Mouse (Mus musculus) heart, postnatal 4 days (tissue): Measurements from ENCODE around the gene Zfp653. TPM values are rescaled to one million over a fixed set of nuclear protein-coding genes. Genes with fewer than 3 reads are reported as not detected.
"Not testable (repeated sequence)": the region's sequence is repeated elsewhere in the genome, so short reads cannot be mapped to it uniquely, and the experiment has no call there.

Source experiments
- DNase-seq: peaks from one replicate; pipeline ENCODE4 v3.0.0; 2021
- total RNA-seq, 2 experiments: library from RNA; stranded (reverse); gene quantifications; 2 replicates each; pipeline ENCODE4 v1.2.3; 2021

Zfp653 gene
- 1 to 10 TPM; 8.4 to 9.0 TPM for total RNA-seq

DNA sequence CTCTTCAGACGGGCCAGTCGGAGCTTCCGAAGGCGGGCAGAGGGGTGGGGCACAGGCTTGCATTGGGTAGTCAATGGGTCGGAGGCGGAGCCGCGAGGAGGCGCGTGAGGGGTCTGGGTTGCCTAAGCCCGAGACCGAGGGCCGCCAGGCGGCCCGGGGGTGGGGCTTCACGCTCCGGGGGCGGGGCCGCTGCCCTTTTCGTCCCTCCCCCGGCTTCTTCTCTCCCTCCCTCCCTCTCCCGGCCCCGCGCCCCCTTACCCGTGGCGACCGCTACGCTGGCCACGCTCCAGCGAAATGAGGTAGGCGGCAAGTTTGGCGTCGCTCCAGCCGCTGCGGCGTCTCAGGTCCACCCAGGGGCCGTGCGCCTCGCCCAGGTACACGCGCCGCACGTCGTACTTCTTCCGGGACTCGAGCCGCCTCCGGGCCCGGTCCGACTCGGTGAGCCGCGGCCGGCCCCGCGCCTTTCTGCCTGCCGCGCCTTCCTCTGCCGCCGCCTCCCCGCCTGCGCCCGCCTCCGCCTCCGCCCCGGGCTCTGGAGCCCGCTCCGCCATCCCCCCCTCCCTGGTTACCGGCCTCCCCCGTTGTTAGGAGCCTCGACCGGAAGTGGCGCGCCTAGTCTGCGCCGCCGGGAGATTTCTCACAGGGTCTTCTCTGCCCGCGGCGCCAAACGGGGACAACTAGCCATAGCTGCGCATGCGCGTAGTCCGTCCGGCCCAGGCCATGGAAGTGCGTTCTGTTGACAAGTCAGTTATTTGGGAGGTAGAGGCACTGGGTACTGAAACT, at the start of gene Zfp653, which contains the start of gene Gm49318:
Zfp653 (minus strand) TSS at position 586 of the 783 bp plus-strand sequence.
Gm49318 (minus strand) TSS at position 469 of the 783 bp plus-strand sequence.
- DNase-seq, result peak; percentile 98

DNA sequence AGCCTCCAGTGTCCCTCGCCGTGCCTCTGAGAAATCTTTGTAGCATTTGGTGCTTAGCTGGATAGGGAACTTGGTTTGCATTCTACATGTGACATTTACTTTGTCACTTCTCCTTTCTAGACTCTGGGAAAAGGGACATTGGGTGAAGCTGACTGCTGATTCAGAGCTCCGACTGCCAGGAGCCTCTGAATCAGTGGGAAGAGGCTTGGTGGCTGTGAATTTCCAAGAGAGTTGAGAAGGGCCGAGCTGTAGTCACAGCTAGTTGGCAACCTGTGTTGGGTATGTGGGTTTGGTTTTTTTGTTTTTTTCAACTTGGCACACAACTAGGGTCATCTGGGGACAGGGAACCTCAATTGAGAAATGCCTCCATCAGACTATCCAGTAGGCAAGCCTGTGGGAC, 48.4 kb upstream of the Zfp653 start:
- DNase-seq, result no peak

DNA sequence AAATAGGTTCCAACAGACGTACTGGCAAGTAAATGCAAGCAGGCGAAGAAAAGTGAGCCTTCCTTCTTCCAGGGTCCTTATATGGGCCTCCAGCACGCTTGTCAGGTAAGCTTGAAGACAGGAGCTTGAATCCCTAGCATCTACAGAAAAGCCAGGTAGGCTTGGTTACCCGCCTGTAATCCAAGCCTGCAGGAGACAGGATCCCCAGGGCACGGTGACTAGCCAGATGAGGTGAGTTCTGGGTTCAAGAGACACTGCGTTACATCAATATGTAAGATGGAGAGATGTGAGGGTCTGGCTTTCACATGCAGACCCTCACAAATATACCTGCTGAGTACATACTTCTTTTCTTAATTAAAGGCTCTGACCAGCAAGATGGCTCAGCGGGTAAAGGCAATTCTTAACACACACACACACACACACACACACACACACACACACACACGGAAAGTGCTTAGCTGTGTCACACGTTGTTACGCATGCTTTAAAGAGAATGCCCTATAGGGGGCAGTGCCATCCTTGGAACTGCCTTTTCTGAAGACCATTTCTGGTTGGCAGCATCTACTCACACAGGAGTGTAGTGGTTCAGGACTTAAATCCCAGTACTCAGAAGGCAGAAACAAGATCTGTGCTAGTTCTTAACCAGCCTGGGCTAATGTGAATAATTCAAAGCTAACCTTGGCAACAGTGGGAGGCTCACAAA, 46.7 kb upstream of the Zfp653 start:
- DNase-seq, result peak; percentile 55

DNA sequence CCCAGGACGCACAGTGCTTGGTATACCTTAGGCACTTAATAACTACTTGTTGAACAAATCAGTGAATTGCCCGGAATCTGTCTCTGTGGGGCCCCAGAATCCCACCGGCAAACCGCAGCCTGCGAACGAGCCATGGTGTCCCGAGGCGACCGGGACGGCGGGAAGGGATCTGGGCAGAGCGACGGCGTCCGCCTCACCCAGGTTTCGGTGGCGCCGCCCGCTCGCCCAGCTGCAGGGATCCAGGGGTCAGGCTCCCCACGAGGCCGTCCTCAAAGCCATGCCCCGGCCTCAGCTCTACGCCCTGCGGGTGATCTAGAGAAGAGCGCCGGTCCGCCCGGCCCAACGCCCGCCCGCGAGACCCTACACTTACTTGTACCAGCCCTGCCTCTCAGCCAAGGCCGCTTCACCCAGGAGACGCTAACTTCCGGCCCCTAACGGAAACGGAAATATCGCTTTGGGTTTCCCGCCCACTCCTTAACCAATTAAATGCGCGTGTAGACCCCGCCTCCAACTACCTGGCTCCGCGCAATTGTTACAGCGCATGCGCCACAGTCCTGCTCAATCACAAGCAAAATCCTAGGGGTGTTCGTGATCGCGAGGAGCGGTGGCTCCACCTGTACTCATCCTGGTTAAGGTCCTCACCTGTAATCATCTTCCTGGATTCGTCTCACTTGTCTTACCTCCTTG, 45.7 kb upstream of the Zfp653 start, which contains the start of gene Elof1:
Elof1 (minus strand) TSS at position 433 of the 687 bp plus-strand sequence.
- DNase-seq, result peak; percentile 92

DNA sequence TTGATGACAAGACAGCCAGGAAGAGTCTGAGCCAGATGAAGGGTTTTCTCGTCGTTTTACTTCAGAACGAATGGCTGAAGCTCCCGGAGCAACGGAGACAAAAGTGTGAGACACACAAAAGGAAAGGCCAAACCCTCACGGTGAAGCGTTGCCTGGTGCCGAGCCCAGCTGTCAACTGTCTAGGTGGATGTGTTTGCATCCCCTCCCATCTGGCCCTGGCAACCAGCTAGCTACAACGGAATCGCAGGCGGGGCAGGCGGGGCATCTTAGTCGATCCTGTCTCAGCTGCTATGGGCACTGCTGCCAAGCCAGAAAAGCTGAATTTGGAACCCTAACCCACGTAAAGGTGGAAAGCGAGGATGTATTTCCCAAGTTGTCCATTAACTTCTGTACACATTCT, 44.9 kb upstream of the Zfp653 start:
- DNase-seq, result no peak

DNA sequence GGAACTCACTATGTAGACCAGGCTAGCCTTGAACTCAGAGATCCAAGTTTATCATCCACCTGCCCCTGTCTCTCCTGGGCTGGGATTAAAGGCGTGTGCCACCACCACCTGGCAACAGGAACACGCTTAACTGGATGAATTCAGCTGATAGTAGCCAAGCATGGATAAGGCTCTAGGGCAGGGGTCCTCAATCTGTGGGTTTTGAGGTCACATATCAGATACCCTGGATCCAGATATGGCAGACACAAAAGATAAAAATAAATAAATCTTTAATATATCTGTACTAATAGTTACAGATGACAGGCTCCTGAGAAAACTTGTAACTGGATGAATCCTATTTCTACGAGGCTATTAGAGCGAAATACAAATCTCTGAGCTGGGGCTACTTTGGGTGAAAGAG, 44.5 kb upstream of the Zfp653 start:
- no peak for DNase-seq

DNA sequence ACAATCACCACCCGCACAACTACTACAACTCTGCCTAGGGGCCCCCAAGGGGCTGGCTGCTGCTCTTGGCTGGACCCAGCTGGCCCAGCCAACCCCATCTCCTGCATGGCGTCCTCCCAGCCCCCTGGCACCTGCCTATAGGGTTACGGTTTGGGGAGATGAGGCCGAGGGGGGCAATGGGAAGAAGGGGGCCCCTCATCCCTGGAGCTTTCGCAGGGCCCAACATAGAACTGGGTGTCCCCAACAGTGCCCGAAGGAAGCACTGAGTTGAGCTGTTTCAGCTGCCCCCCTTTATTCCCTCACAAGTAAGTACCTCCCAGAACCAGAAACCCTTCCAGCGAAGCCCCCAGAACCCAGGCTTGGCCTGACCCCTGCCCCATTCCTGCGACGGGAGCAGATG, 37.0 kb upstream of the Zfp653 start:
- DNase-seq, result no peak

DNA sequence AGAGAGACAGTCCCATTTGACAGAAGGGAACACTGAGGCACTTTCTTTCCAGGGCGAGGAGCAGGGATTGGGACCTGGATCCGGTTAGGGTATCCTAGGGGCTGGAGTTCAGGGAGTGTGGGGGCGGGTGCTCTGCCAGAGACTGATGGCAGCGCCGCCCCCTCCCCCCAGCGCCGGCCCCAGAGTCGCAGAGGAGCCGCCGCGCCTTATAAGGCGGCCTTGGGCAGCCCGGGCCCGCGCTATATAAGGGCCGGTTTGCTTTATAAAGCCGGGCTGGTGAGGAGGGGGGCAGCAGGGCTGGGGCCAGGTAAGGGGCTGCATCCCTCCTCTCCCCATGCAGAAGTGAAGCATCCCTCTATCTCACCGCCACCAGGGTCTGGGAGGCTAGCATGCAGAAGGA, 28.7 kb upstream of the Zfp653 start:
- peak; percentile 26 for DNase-seq

DNA sequence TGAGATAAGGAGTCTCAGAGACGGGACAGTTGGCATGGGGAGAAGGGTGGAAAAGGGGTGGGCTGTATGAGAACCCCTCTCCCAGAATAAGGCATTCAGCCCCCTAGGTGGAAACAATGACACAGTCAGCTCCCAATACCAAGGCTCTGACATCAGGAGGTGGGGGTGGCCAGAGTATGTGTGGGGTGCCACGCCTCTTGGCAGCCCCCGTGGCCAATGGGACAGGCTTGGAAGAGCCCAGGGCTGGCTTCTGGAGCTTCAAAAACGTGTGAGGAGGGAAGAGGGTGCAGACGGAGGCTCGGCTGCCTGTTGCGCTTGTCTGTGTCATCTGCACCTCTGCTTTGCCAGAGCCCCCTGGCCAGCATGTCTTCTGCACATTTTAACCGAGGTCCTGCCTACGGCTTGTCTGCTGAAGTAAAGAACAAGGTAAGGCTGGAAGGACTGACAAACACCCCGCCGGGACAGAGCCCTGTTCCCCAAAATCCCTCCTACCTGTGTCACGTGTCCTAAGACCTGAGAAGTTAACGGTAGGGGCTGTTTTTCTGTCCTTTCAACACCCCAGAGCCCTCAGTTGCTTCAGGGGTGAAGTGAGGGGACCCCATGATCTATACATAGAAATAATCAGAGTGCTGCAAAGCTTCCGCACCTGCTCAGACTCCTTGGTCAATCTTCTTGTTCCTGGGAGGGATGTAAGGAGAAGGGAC, 28.0 kb upstream of the Zfp653 start, which contains the start of gene Cnn1:
Cnn1 (plus strand) TSS at position 224 of the 704 bp plus-strand sequence.
- peak; percentile 67 for DNase-seq

DNA sequence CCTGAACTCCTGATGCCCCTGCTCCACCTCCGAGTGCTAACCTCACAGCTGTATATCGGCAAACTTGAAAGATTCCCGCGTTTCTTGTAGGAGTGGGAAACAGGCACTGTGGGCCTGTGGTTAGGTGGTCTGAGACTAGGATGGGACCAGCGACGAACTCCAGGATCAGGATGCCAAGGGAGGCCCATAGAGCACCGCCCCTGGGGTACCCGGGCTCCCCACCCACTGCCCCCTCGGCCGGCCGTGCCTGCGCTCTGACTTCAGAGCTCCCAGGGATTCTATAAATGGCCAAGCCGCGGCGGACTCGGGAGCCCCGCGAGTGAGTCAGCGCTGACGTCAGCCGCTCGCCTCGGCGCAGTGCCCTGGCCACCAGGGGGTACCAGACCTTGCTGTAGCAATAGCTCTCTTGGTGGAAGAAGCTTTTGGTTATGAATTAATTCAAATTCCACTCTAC, 24.7 kb upstream of the Zfp653 start:
- peak; percentile 95 for DNase-seq

DNA sequence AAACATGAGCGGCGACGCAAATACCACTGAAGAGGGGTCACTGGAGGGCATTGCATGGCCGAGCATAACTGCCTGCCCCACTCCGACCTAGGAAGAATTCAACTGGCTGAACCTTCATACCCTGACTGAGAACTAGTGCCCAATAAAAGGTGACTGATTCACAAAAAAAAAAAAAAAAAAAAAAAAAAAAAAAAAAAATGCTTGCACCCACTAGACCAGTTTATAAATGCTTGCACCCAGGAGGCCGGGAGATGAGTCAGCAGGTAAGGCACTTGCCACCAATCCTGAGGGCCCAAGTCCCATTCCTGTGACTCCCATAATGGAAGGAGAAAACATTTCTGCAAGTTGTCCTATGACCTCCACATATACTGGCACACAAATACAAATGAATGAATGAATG, 21.6 kb upstream of the Zfp653 start:
- no peak for DNase-seq

DNA sequence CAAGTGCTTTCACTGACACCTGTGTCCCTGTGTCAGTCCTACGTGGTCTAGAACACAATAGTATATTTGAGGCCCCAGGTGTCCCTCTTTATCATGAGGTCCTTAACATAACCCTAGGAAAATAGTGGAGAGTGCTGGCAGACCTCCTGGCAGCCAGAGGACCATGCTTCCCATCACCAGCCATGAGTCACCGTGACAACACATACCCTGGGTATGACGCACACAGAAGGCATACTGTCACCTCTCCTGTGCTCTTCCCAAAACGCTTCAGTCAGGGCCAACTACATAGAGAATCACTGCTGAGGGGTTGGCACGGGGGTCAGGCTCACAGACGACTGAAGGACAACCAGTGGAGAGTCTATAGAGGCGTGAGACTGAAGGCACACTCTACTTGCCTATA, 18.8 kb upstream of the Zfp653 start:
- no peak for DNase-seq

DNA sequence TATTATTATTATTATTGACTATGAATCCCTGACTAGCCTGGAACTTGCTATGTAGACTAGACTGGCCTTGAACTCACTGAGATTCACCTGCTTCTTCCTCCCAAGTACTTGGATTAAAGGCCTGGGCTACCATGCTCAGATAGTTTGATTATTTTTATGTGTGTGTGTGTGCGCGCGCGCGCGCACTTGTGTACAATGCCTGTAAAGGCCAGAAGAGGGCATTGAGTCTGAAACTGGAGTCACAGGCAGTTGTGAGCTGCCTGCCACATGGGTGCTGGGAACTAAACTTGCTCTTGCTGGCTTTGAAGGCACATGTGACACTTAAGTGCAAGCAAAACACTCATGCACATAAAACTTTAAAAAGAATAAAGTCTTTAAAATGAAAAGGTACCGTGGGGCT, 18.1 kb upstream of the Zfp653 start:
- DNase-seq, result no peak

DNA sequence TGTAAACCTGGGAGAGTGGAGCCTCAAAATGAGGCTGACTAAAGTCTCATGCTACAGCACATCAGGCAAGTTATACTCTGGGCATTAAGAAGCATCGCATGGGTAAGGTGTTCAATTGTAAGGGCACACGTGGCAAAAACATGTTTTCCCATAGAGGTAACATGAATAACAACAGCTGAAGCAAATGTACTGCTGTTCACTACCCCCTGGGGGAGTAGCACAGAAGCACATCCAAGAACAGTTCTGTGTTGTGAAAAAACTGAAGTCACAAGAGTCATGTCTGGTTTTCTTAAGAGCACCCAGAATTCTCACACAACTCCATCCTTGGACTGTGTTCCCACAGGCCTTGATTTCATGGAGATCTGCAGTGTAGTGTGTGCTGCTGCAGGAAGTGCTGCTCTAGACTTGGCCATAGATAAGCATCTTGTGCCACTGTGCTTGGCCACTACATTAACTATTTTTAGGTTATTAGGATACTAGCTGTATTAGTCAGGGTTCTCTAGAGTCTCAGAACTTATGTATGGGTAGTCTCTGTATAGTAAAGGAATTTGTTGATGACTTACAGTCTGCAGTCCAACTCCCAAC, 15.9 kb upstream of the Zfp653 start:
- DNase-seq, result no peak

DNA sequence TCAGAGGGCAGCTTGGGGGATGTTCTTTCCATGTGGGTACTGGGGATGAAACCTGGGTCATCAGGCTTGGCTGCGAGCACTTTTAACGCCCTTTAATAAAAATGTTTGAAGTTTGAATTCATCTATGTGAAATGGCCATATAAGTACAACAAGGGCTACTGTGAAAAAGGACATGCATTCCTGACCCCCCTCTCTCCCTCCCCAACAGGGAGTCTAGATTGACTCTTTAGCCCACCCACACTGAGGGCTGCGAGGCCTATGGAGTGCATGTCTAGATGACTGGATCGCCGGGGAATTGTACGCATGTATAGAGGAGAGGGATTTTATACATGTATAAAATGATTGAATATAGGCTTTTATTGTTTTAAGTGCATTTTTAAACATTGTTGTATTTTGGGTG, 14.8 kb upstream of the Zfp653 start:
- no peak for DNase-seq

DNA sequence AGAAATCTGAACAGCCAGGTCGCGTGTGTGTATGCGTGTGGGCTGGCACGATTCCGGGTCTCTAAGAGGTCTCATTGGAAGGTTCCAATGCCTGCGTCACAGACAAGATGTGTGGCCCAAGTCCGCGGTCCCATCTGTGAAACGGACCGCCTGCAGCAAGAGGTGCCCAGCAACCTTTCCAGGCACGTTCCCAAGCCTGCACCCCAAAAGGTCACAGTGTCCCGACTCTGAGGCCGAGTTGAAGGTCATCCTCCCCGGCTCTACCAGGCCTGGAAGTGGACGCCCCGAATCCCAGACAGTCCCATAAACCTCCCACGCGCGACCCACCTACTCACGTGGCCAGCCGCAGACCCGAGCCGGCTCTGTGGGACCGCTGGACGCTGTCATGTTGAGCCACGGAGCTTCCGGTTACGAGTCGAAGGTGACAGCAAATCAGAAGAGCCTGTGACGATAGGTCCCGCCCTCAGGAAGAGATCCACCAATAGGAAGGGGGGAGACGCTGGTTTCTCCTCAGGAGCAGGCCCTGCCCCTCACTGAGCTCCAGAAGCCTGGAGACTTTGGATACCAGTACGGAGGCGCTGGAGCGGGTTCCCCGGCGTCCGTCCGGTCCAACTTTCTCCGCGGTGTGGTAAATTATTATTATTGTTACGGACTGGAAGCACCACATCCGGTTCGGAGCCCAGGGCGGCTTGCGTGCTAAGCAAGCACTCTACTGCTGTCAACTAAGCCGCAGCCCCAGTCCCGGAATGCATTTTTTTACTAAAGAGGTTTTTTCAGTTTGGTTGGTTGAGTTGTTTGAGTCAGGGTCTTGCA, 14.1 kb upstream of the Zfp653 start, which contains the start of gene Ecsit:
Ecsit (minus strand) TSS at position 417 of the 813 bp plus-strand sequence.
- DNase-seq, result peak; percentile 94

DNA sequence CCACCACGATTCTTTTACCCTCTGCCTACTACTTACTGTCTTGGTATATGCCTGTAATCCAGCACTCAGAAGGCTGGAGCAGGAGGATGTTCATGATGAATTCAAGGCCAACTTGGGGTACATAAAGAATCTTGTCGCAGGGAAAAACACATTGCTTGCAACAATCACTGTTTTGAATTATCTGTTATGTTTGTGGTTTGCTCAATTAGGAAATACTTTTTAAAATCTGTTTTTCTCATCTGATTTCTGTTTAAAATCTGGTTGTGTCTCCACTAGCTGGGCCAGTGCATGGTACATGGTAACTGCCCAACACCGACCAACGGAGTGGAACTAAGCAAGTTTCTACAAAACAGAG, 13.5 kb upstream of the Zfp653 start:
- DNase-seq, result no peak

DNA sequence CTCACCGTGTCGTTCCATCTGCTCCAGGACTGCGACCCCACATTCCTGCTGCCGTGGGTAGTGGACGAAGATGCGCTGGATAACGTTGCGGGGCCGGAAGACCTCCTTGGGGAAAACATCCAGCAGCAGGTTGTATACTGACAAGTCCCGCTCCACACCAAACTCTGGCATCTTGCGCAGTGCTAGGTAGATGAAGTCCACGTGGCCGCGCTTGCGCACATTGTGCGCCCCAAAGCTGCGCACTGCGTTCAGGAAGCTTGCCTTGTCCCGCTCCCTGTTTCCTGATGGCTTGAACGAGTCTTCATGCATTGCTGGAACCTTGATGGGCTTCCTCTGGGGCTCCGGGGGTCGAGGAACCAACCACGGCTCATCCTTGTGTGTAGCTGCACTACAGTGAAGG, 5.0 kb upstream of the Zfp653 start:
- DNase-seq, result no peak

DNA sequence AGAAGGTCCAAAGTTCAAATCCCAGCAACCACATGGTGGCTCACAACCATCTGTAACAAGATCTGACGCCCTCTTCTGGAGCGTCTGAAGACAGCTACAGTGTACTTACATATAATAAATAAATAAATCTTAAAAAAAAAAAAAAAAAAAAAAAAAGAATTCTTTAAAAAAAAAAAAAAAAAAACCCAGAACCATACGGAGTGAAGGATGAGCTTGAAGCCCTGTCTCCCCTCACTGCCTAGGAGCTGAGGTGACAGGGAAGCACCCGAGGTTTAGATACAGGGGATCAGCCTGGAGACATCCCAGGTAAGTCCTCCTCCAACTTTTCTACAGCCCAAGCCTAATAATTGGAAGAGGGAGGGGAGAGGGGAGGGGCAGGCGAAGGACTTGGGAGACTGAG, 4.6 kb upstream of the Zfp653 start:
- DNase-seq, result not testable (repeated sequence)

DNA sequence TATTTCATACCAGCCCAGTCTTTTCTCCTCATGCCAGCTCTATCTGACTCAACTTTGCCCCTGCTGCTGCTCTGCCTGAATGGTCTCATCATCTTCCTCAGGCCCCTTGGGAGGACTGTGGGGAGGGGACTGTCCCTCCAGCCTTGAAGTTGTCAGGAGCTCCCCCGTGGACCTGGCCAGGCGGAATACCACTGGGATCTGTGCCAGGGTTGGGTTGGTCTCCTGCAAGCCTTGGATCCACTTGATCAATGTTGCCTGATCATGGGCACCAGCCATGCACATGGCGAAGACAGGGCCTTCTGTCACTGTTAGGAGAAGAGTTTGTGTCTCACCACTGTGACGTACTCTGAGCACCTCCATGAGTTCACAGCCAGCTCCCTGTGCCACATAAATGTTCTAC, 1.1 kb upstream of the Zfp653 start:
- peak; percentile 17 for DNase-seq
